Mouse (Mus musculus): ENCODE data around the gene Mok.

The Mok gene

GRCm38 (mm10) chr12:110813132-110813531 is 27.6 kb downstream of the Mok start:
- in situ Hi-C loops (cut with MboI, MseI) = no loop called here

- in situ Hi-C loops (cut with MboI, MseI) = no loop called here
Observed at GRCm38 (mm10) chr12:110808848-110809247, 31.9 kb downstream of the Mok start.

GRCm38 (mm10) chr12:110808430-110808829 is 32.3 kb downstream of the Mok start:
- in situ Hi-C loops (cut with MboI, MseI) = no loop called here

GRCm38 (mm10) chr12:110806301-110806970 is 34.3 kb downstream of the Mok start:
- in situ Hi-C loops (cut with MboI, MseI) = no loop called here

GRCm38 (mm10) chr12:110804261-110804660 is 36.5 kb downstream of the Mok start:
- in situ Hi-C loops (cut with MboI, MseI) = no loop called here

- in situ Hi-C loops (cut with MboI, MseI) = no loop called here
Observed at GRCm38 (mm10) chr12:110802674-110803297, 38.0 kb downstream of the Mok start.

- in situ Hi-C loops (cut with MboI, MseI) = no loop called here
Observed at GRCm38 (mm10) chr12:110801876-110802464, 38.8 kb downstream of the Mok start.

- in situ Hi-C loops (cut with MboI, MseI) = loop anchor here (25.0 kb wide), 1 partner anchor 787 kb away; no protein-coding TSS in a partner anchor
Observed at GRCm38 (mm10) chr12:110799226-110799625, 41.5 kb downstream of the Mok start.

- in situ Hi-C loops (cut with MboI, MseI) = loop anchor here (25.0 kb wide), 1 partner anchor 786 kb away; no protein-coding TSS in a partner anchor
Observed at GRCm38 (mm10) chr12:110797842-110798431, 42.8 kb downstream of the Mok start.

- in situ Hi-C loops (cut with MboI, MseI) = loop anchor here (25.0 kb wide), 1 partner anchor 785 kb away; no protein-coding TSS in a partner anchor
Observed at GRCm38 (mm10) chr12:110797202-110797601, 43.5 kb downstream of the Mok start.

GRCm38 (mm10) chr12:110796748-110797147 is 44.0 kb downstream of the Mok start:
- in situ Hi-C loops (cut with MboI, MseI) = loop anchor here (25.0 kb wide), 1 partner anchor 784 kb away; no protein-coding TSS in a partner anchor

GRCm38 (mm10) chr12:110795035-110795434 is 45.7 kb downstream of the Mok start:
- in situ Hi-C loops (cut with MboI, MseI) = loop anchor here (25.0 kb wide), 1 partner anchor 783 kb away; no protein-coding TSS in a partner anchor

GRCm38 (mm10) chr12:110791026-110791425 is 49.7 kb downstream of the Mok start:
- in situ Hi-C loops (cut with MboI, MseI) = loop anchor here (25.0 kb wide), 1 partner anchor 779 kb away; no protein-coding TSS in a partner anchor

- in situ Hi-C loops (cut with MboI, MseI) = loop anchor here (25.0 kb wide), 1 partner anchor 778 kb away; no protein-coding TSS in a partner anchor
Observed at GRCm38 (mm10) chr12:110790580-110790979, 50.2 kb downstream of the Mok start.

GRCm38 (mm10) chr12:110786243-110786642 is 54.5 kb downstream of the Mok start:
- in situ Hi-C loops (cut with MboI, MseI) = loop anchor here (25.0 kb wide), 1 partner anchor 774 kb away; no protein-coding TSS in a partner anchor

- in situ Hi-C loops (cut with MboI, MseI) = loop anchor here (25.0 kb wide), 1 partner anchor 772 kb away; no protein-coding TSS in a partner anchor
Observed at GRCm38 (mm10) chr12:110784211-110784610, 56.5 kb downstream of the Mok start.

GRCm38 (mm10) chr12:110782278-110782677 is 58.5 kb downstream of the Mok start:
- in situ Hi-C loops (cut with MboI, MseI) = loop anchor here (25.0 kb wide), 1 partner anchor 770 kb away; no protein-coding TSS in a partner anchor

GRCm38 (mm10) chr12:110781181-110781580 is 59.6 kb downstream of the Mok start:
- in situ Hi-C loops (cut with MboI, MseI) = loop anchor here (25.0 kb wide), 1 partner anchor 769 kb away; no protein-coding TSS in a partner anchor

- in situ Hi-C loops (cut with MboI, MseI) = loop anchor here (25.0 kb wide), 1 partner anchor 767 kb away; no protein-coding TSS in a partner anchor
Observed at GRCm38 (mm10) chr12:110779296-110779695, 61.4 kb downstream of the Mok start.

GRCm38 (mm10) chr12:110777853-110778252 is 62.9 kb downstream of the Mok start:
- in situ Hi-C loops (cut with MboI, MseI) = loop anchor here (25.0 kb wide), 1 partner anchor 766 kb away; no protein-coding TSS in a partner anchor

Measured in T-helper 1 cell (primary cell).